Mouse (Mus musculus) splenic B cell, adult 2 months (primary cell): ENCODE measurements around the gene Aldh5a1.
A peak's percentile ranks its signal among the peaks of the same experiment; 100 is the strongest.
"Not testable (repeated sequence)": the region's sequence is repeated elsewhere in the genome, so short reads cannot be mapped to it uniquely, and the experiment has no call there.

Experiments used
- DNase-seq: peaks from one replicate; pipeline ENCODE4 v3.0.0-alpha.2; 2011; ENCODE audit warnings: low read depth, low spot score
- H3K27me3 ChIP-seq: 2 replicates; pipeline ENCODE4 v1.6.1; 2012; ENCODE audit warnings: mild to moderate bottlenecking, low read length, moderate library complexity, mixed read lengths; ENCODE audit not compliant: control insufficient read depth, poor library complexity, insufficient read depth, severe bottlenecking
- H3K36me3 ChIP-seq: 2 replicates; pipeline ENCODE4 v1.6.1; 2012; ENCODE audit warnings: mild to moderate bottlenecking, low read length, moderate library complexity, mixed read lengths; ENCODE audit not compliant: control insufficient read depth, poor library complexity, insufficient read depth, severe bottlenecking

The Aldh5a1 gene

DNA sequence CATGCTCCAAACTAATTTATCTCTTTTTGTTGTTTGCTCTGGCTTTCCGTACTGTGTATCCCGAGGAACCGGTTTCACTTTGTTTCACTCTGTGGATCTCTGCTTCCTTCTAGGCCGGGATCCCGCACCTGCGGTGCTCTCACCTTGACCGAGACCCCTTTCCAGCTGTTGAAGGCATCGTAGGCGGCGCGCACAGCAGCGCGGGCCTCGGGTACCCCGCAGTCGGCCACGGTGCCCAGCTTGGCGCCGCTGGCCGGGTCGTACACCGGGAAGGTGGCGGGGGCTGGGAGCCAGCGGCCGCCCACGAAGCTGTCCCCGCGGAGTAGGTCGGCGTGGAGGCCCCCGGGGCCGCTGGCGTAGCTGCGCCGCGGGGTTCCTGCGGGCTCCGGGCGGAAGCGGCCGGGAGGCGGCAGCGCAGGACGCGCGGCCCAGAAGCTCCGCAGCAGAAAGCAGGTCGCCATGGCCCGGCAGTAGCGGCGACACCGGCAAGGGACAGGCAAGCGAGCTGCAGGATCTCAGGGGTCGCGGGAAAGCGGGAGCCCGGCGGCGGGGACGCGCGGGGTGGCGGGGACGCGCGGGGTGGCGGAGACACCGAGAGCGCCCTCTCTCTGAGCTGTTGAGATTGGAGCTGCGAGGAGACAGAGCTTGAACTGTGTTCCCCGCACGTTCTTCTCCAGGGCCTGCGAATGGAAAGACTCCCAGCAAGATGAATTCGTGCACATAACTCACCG lies at the start of gene Aldh5a1:
Gene Aldh5a1 (minus strand): TSS at position 554 of the 731 bp plus-strand sequence.
- H3K27me3 ChIP-seq, result peaks cover 4% of the 10 kb centered on the region
- peak; percentile 43 for DNase-seq
- no peaks in the 10 kb centered on the region for H3K36me3 ChIP-seq

DNA sequence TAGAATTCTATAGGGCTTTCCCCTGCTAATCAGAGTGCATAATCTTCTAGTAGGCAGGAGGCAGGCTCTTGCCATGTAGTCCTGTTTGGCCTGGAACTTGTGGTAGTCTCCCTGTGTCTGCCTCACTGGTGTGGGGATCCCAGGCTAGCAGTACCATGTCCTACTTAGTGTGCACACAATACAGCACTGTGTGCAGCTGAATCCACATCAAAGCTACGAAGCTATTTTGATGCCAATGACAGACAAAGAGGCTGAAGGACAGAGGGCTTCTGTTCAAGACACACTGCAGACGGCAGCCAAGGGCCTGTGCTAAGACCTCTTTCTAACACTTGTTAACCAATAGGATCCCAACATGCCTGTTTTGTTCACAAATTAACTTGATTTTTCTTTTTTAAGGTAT lies 48.0 kb upstream of the Aldh5a1 start:
- no peak for DNase-seq
- no peaks in the 10 kb centered on the region for H3K27me3 ChIP-seq
- no peaks in the 10 kb centered on the region for H3K36me3 ChIP-seq

DNA sequence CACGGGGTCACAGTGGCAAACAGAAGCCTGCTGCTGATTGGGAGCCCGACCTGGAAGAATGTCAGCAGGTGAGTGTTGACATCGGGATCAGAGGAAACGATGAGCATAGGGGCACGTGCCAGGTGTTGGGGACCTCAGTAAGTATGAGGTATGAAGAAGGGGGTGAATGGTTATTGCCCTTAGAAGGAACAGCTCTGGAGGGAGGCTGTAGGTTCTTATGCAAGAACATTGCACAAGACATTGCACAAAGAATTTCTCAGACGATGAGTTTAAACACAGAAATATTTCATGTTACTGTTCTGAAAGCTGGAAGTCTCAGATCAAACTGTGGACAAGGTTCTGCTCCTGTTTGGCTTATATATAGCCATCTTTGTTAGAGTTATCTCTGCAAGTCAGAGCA lies 43.6 kb upstream of the Aldh5a1 start:
- H3K36me3 ChIP-seq, result no peaks in the 10 kb centered on the region
- H3K27me3 ChIP-seq, result no peaks in the 10 kb centered on the region
- DNase-seq, result no peak

DNA sequence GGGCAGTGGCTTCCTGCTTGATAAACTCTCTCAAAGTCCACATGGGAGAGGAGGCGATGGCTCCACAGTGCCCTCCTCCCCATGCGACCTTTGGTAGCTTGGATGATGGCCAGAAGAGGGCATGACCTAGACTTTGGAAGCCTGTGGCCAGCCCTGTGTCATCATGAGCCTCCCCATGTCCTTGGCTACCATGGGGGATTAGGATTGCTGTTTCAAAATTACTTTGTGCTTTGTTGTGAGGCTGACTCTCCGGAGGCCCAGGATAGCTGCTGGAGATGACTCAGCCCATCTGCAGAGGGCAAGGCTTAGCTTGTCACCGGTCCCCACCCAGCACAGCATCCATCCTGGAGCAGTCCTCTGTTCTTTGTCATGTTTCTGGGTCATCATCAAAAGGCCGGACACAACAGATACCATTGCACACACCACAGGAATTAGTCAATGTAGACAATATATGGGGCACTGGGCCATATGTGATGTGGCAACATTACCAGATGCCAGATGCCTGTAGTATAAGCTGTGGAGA lies 40.4 kb upstream of the Aldh5a1 start:
- Histone ChIP-seq H3K27me3 (no peaks in the 10 kb centered on the region), H3K36me3 (no peaks in the 10 kb centered on the region)
- no peak for DNase-seq

DNA sequence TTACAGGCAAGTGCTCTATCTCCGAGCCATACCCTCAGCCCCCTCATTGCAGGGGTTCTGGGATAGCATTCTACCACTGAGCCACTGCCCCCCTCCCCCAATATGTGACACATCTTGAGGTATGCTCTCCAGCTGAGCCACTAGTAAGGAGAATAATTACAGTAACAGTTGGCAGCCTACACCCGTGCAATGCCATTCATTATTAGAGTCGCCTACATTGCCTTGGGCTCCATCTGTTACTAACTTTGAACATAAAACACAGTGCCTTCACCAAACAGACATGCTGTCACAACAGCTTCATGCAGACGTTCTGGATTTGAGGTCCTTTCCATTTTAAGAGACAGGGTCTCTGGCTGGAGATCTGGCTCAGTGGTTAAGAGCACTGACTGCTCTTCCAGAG lies 38.9 kb upstream of the Aldh5a1 start:
- Histone ChIP-seq H3K27me3 (no peaks in the 10 kb centered on the region), H3K36me3 (no peaks in the 10 kb centered on the region)
- DNase-seq, result no peak

DNA sequence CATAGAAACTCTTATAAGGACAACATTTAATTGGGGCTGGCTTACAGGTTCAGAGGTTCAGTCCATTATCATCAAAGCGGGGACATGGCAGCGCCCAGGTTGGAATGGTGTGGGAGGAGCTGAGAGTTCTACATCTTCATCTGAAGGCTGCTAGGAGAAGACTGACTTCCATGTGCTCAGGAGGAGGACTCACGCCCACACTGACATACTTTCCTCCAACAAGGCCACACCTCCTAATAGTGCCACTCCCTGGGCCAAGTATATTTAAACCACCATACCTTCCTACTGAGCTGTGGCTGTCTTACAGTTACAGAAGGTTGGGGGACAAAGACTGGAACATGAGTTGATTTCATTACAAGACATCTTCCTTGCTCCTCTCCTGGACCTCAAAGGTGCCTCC lies 34.3 kb upstream of the Aldh5a1 start:
- not testable (repeated sequence) for DNase-seq, H3K36me3 ChIP-seq, H3K27me3 ChIP-seq

DNA sequence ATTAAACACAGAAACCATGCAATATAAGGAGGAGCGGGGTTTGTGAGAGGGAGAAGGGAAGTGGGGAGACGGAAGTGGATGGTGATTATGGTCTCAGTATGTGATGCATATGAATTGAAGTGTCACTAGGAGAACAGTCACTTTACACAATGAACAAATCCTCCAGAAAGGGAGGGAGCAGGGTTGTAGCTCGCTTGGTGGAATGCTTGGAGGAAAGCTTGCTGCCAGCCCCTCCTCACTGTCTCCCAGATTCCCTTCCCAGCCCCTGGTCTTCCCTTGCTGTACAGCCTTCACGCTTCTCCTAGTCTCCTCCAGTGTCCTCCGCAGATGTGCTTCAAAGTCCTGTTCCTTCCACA lies 28.4 kb upstream of the Aldh5a1 start:
- DNase-seq, result no peak
- no peaks in the 10 kb centered on the region for H3K36me3 ChIP-seq
- no peaks in the 10 kb centered on the region; the same call in 1 of the 2 replicates for H3K27me3 ChIP-seq

DNA sequence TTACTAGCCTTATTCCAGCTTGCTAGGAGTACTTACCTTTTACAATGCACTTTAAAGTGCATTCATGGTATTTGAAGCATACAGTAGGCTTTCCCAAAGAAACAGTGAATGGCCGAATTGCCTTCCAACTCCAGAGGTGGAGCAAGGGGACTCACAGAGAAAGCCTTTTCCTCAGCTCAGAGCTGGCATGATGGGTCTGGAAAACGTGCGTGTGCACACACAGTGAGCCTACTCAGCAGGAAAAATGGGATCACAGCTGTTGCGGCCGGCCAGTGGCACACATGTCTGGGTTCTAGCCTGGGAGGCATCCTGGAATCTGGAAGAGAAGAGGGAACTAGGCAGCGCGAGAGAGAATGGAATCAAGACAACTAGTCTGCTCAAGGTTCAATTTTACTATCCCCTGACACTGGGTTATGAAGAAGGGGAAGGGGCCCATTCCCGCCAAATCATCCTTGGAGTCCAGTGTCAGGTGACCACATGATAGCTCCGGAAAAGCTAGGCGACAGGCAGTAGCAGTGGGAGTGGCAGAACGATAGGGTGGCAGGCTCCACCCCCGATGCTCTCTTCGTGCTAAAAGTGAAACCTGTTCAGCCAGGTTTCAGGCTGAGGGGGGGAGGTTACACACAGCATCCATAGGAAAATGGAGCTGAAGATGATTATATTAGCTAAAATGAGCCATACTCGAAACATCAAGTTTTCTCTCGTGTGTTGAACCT lies 27.8 kb upstream of the Aldh5a1 start:
- H3K27me3 ChIP-seq, result no peaks in the 10 kb centered on the region; the same call in 1 of the 2 replicates
- peak; percentile 32 for DNase-seq
- H3K36me3 ChIP-seq, result no peaks in the 10 kb centered on the region

- no peak for DNase-seq
- H3K36me3 ChIP-seq, result no peaks in the 10 kb centered on the region
- H3K27me3 ChIP-seq, result no peaks in the 10 kb centered on the region; the same call in 1 of the 2 replicates
Measured at GRCm38 (mm10) chr13:24962119-24962518, 24.7 kb upstream of the Aldh5a1 start.

DNA sequence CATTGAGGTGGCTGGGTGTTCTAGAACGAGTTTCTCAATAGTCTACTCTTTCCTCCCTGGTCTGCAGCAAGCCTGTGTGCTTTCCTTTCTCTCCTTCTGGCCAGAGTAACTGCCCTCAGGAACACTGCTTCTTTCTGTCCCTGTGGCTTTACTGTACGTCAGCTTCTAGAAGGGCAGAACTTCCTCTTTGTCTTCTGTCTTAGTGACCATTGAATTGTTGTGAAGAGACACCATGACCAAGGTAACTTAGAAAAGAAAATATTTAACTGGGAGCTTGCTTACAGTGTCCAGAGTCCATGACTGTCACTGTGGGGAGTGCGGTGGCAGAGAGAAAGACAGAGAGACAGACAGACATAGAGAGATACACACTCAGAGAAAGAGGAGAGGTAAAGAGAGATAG lies 22.6 kb upstream of the Aldh5a1 start:
- H3K36me3 ChIP-seq, result no peaks in the 10 kb centered on the region
- no peak for DNase-seq

DNA sequence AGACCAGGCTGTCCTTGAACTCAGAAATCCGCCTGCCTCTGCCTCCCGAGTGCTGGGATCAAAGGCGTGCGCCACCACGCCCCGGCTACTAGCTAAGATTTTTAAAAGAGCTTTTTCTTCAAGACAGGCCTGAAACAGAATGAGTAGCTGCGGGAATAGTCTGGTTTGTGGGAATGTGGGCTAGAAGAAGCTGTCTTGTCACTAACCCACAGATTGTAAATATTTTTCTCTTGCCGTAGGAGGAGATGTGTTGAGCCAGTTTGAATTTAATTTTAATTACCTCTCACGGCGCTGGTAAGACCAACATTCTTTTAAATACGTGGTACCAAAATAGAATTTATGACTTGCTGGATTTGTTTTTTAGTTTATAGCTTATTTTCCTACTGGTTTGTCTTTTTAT lies 21.2 kb upstream of the Aldh5a1 start:
- Histone ChIP-seq H3K36me3 (no peaks in the 10 kb centered on the region), H3K27me3 (no peaks in the 10 kb centered on the region)
- DNase-seq, result no peak

More for the DNA sequence above, 22.6 kb upstream of the Aldh5a1 start:
- no peaks in the 10 kb centered on the region; the same call in 1 of the 2 replicates for H3K27me3 ChIP-seq

- H3K36me3 ChIP-seq, result no peaks in the 10 kb centered on the region
- H3K27me3 ChIP-seq, result no peaks in the 10 kb centered on the region
- DNase-seq, result no peak
Measured at GRCm38 (mm10) chr13:24955500-24955899, 18.0 kb upstream of the Aldh5a1 start.

DNA sequence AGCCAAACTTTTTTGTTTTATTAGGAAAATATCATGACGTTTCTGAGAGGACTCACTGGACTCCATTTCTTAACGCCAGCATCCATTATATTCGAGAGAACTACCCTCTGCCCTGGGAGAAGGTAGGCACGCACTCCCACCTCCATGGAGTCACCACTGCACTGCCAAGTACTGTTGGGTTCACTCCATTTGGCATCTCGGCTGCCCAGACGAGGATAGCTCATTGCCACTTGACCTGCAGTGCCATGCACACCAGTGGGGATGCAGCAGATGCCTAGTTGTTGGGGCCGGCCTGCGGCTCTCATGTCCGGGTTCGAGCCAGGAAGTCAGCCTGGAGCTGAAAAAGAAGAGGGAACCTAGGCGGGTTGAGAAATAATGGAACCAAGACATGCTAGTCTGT lies 17.6 kb upstream of the Aldh5a1 start:
- Histone ChIP-seq H3K27me3 (no peaks in the 10 kb centered on the region), H3K36me3 (no peaks in the 10 kb centered on the region)
- no peak for DNase-seq

GRCm38 (mm10) chr13:24952659-24953058 lies 15.2 kb upstream of the Aldh5a1 start:
- H3K27me3 ChIP-seq, result no peaks in the 10 kb centered on the region
- H3K36me3 ChIP-seq, result no peaks in the 10 kb centered on the region
- DNase-seq, result no peak

DNA sequence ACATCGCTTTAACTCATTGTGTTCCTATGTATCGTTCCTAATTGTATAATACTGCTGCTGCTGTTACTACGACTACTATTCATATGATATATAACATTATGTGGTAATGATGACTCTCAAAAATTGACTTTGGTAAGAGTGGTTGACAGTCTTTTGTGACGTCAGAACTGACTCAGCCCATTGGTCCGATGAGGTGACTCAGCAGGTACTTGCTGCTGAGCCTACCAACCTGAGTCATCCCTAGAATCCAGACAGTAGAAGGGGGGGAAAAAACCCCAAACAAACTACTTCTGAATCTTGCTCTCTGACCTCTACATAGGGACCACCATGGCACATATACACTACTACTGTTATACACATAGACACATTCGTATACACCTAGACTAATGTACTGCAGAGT lies 11.4 kb upstream of the Aldh5a1 start:
- Histone ChIP-seq H3K27me3 (no peaks in the 10 kb centered on the region), H3K36me3 (no peaks in the 10 kb centered on the region)
- DNase-seq, result no peak
